Mouse (Mus musculus) brain, embryonic 14.5 days (tissue): Measurements from ENCODE around the gene Rps2. TPM values are rescaled to one million over a fixed set of nuclear protein-coding genes. Genes with fewer than 3 reads are reported as not detected.

ENCODE experiments used
- DNase-seq: peaks from one replicate; pipeline ENCODE4 v3.0.0-alpha.2; 2011; ENCODE audit warnings: low read depth
- CTCF ChIP-seq: fragments of 200-500 bp; IDR thresholded peaks from 2 replicates; pipeline ENCODE4 v1.5.1; 2012; ENCODE audit warnings: inconsistent platforms, mild to moderate bottlenecking, moderate library complexity, borderline replicate concordance; ENCODE audit not compliant: insufficient read depth, insufficient read length; ENCODE audit errors: extremely low read depth
- POLR2A ChIP-seq: fragments of 200-500 bp; IDR thresholded peaks from 2 replicates; pipeline ENCODE4 v1.6.1; 2012; ENCODE audit warnings: mild to moderate bottlenecking, inconsistent platforms, borderline replicate concordance; ENCODE audit not compliant: poor library complexity, insufficient read depth, insufficient read length, severe bottlenecking; ENCODE audit errors: extremely low read depth
- polyA plus RNA-seq: library from polyadenylated mRNA; depleted of rRNA; stranded (reverse); fragments of >200 nt; gene quantifications from 2 replicates; pipeline ENCODE4 v1.2.3, GENCODE M21; 2012

Gene Rps2
- polyA plus RNA-seq, 1 experiment, result 1,770 TPM

GRCm38 (mm10) chr17:24687599-24687998, 30.3 kb upstream of the Rps2 start:
- no peak for DNase-seq
- TF ChIP-seq POLR2A (no peak), CTCF (no peak)

- TF ChIP-seq POLR2A, result peak; percentile 38
- no peak for TF ChIP-seq CTCF
- DNase-seq, result peak; percentile 68
Measured at GRCm38 (mm10) chr17:24689251-24690081, 28.4 kb upstream of the Rps2 start, which contains the start of gene Syngr3. Syngr3 (minus strand) TSS chr17:24689955.

GRCm38 (mm10) chr17:24692385-24692784, 25.5 kb upstream of the Rps2 start:
- TF ChIP-seq CTCF, result no peak
- TF ChIP-seq POLR2A, result no peak
- no peak for DNase-seq

- DNase-seq, result no peak
- no peak for TF ChIP-seq POLR2A
Measured at GRCm38 (mm10) chr17:24695326-24696010, 22.4 kb upstream of the Rps2 start.

GRCm38 (mm10) chr17:24696011-24696697, 21.8 kb upstream of the Rps2 start, which contains the start of the genes Gfer and Noxo1:
Gfer (minus strand) TSS chr17:24696156.
Noxo1 (plus strand) TSS chr17:24696234.
- peak; percentile 71 for TF ChIP-seq POLR2A
- peak; percentile 34; the same call in 1 of the 2 replicates for TF ChIP-seq CTCF
- peak; percentile 93 for DNase-seq

- peak; percentile 22 for DNase-seq
- TF ChIP-seq POLR2A (no peak), CTCF (no peak)
Measured at GRCm38 (mm10) chr17:24697985-24698384, 19.9 kb upstream of the Rps2 start.

- TF ChIP-seq CTCF (no peak), POLR2A (no peak)
- no peak for DNase-seq
Measured at GRCm38 (mm10) chr17:24698715-24699114, 19.2 kb upstream of the Rps2 start.

- TF ChIP-seq POLR2A, result no peak
- TF ChIP-seq CTCF, result no peak
- DNase-seq, result no peak
Measured at GRCm38 (mm10) chr17:24699473-24699872, 18.4 kb upstream of the Rps2 start.

- no peak for DNase-seq
- no peak for TF ChIP-seq POLR2A
Measured at GRCm38 (mm10) chr17:24701251-24701650, 16.7 kb upstream of the Rps2 start.

- DNase-seq, result no peak
- no peak for TF ChIP-seq POLR2A
- no peak for TF ChIP-seq CTCF
Measured at GRCm38 (mm10) chr17:24705821-24706220, 12.1 kb upstream of the Rps2 start.

GRCm38 (mm10) chr17:24706982-24707800, 10.7 kb upstream of the Rps2 start, which contains the start of gene Tbl3:
Tbl3 (minus strand) TSS chr17:24707660.
- DNase-seq, result peak; percentile 98
- no peak for TF ChIP-seq CTCF
- TF ChIP-seq POLR2A, result peak; percentile 44; the same call in 1 of the 2 replicates

GRCm38 (mm10) chr17:24707801-24708425, 10.0 kb upstream of the Rps2 start:
- TF ChIP-seq CTCF, result no peak
- peak; percentile 25 for DNase-seq
